Mouse (Mus musculus): ENCODE data around the gene Apol7a.

Gene Apol7a

GRCm38 (mm10) chr15:77344127-77345125 is 54.5 kb downstream of the Apol7a start:
- WGBS: 67% methylated on average over 17 of the region's 17 CpGs

DNA sequence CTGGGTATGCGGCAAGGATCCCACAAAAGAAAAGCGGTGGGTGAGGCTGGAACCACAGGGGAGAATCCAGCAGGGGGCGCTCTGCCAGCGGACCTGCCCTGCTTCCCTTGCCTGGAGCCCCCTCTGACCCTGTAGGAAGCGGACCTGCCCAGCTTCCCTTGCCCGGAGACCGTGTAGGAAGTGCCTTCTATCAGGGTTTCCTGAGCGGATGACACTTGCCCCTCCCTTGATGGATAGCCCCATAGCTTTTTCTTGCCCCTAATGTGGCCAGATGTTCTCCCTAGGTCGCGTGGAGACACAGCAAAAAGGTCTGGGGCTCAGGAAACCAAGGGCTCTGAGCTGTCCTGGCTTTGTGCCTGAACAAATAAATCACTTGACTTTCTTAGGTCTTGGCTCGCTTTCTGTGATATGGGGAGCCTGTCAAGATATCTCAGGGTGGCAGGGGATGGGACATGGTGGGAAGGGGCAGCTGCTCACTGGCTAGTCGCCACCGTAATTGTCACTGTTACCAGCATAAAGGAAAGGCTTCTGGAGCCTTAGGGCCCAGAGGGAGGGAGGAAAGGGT is 55.3 kb downstream of the Apol7a start:
- WGBS: 29% methylated on average over 13 of the region's 13 CpGs

- 29% methylated on average over 18 of the region's 18 CpGs for WGBS
These were observed 55.9 kb downstream of the Apol7a start for GRCm38 (mm10) chr15:77342962-77343526.

DNA sequence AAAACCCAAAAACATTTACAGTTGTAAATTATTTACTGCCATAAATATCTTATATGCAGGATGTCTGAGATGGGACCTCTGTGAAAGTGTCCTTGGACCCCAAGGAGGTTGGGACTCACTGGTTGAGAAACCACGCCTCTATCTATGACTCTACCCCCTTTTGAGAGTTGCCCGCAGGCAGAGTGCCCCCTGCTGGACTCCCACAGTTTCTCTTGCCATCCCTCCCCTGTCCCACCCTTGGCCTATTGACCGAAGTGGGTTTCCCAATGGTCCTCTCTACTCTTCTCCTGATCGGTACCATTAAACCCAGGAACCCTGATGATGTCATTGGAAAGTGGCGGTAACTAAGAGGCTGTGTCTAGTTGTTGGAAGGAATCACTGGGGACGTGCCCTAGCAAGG is 56.9 kb downstream of the Apol7a start:
- 93% methylated on average over 6 of the region's 6 CpGs for WGBS

DNA sequence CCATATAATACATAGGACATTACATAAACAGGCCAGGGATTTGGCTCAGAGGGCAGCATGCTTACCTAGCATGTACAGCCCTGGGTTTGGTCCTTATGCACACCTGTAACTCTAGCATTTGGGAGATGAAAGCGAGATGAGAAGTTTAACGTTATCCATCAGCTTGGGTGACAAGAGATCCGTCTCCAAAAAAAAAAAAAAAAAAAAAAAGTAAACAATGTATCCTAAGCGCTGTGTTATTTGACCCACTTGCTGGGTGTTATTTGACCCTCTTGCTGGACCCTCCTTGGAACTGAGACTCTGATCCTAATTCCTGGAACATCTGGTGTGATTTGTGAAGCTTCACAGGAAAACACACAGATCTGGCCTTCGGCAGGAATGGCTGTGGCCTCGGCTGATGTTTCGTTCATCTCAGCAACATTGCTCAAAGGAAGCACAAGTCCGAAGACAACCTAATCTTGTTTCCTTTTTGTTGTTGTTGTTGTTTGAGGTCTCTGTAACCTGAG is 59.9 kb downstream of the Apol7a start:
- WGBS: 85% methylated on average over 8 of the region's 8 CpGs

DNA sequence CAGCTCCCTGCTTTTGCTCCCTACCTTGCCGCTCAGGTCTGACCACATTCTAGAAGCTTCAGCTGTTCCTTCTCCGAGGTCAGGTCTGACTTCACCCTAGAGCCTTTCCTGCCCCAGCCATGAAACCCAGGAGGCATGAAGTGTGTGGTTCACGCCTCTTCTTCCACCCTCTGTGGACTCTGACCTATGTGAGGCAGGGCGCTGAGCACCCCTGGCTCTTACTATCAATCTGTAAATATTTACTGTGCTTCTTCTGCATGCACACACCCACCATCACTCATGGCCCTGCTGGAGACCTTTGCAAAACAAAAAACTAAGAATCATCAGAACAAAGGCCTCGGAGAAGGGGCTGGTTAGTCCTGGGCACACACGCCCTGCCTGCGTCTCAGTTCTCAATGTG is 60.5 kb downstream of the Apol7a start:
- 87% methylated on average over 7 of the region's 7 CpGs for WGBS

All from cerebral cortex, adult 2 months (tissue).